Mouse (Mus musculus) embryonic facial prominence, embryonic 14.5 days (tissue): ENCODE measurements around the gene Hipk1. TPM values are rescaled to one million over a fixed set of nuclear protein-coding genes. Genes with fewer than 3 reads are reported as not detected.
A peak's percentile ranks its signal among the peaks of the same experiment; 100 is the strongest.
"Not testable (repeated sequence)": the region's sequence is repeated elsewhere in the genome, so short reads cannot be mapped to it uniquely, and the experiment has no call there.

Source experiments
- ATAC-seq: fragments of 200-750 bp; cut with Nextera tagmentation; 2 replicates; pipeline ENCODE4 v1.8.0; 2017; ENCODE audit warnings: low read depth, moderate number of reproducible peaks, moderate TSS enrichment
- DNase-seq: peaks from one replicate; pipeline ENCODE4 v3.0.0-alpha.2; 2015; ENCODE audit warnings: low spot score
- H3K27ac ChIP-seq: fragments of 300-500 bp; sonication (generic); replicated peaks from 2 replicates; pipeline ENCODE4 v1.5.1; 2014; ENCODE audit warnings: low read depth, mild to moderate bottlenecking, low read length, moderate library complexity
- H3K27me3 ChIP-seq: fragments of 300-500 bp; sonication (generic); replicated peaks from 2 replicates; pipeline ENCODE4 v1.6.1; 2014; ENCODE audit warnings: low read length; ENCODE audit not compliant: control insufficient read depth, insufficient read depth
- H3K36me3 ChIP-seq: fragments of 300-500 bp; sonication (generic); 2 replicates; pipeline ENCODE4 v1.6.1; 2014; ENCODE audit warnings: low read length, mixed read lengths; ENCODE audit not compliant: control insufficient read depth, insufficient read depth
- H3K4me1 ChIP-seq: fragments of 300-500 bp; sonication (generic); 2 replicates; pipeline ENCODE4 v1.6.1; 2014; ENCODE audit warnings: antibody characterized with exemption, low read length; ENCODE audit not compliant: control insufficient read depth, insufficient read depth
- H3K4me2 ChIP-seq: fragments of 300-500 bp; sonication (generic); 2 replicates; pipeline ENCODE4 v1.6.1; 2014; ENCODE audit warnings: low read depth, mild to moderate bottlenecking, low read length, moderate library complexity, mixed read lengths
- H3K4me3 ChIP-seq: fragments of 300-500 bp; sonication (generic); 2 replicates; pipeline ENCODE4 v1.5.1; 2014; ENCODE audit warnings: low read depth, mild to moderate bottlenecking, low read length
- H3K9ac ChIP-seq: fragments of 300-500 bp; sonication (generic); 2 replicates; pipeline ENCODE4 v1.6.1; 2014; ENCODE audit warnings: low read depth, mild to moderate bottlenecking, low read length, moderate library complexity, mixed read lengths
- H3K9me3 ChIP-seq: fragments of 300-500 bp; sonication (generic); 2 replicates; pipeline ENCODE4 v1.6.1; 2016; ENCODE audit warnings: low read length; ENCODE audit not compliant: control insufficient read depth
- WGBS: fragments of 180-500 bp; shearing (Covaris S2); extraction: QIAGEN DNeasy Blood & Tissue Kit; methylation state at CpG from one replicate; pipeline ENCODE4 v1.1.7; 2014; 5-methylcytosine and 5-hydroxymethylcytosine counted together
- polyA plus RNA-seq: library from polyadenylated mRNA; unstranded; fragments of >200 nt; fragmentation: Nextera tagmentation; extraction: Ambion mirVana; gene quantifications from 2 replicates; pipeline ENCODE4 v1.2.1, GENCODE M21; 2014

Gene Hipk1
- polyA plus RNA-seq, 1 experiment from 2014 or later: 17.3 TPM

DNA sequence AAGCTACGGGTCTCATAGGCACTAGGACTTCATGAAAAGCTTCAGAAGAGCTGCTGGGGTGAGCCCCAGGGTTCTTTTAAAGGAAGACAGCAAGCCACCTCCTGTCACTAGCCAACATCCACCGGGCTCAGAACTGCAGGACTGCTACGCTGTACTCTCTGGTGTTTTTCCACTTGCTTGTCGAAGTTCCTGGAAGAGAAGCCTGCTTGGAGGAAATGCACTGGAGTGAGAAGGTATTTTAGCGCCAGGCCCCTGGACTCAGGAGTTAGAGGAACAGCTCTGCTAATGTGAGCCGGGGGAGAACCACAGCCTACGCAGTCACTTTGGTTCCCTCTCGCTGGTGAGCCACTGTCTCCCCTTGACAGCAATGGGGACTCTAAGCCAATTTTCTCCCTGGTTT lies 11.5 kb upstream of the Hipk1 start:
- Histone ChIP-seq H3K9me3 (no peaks in the 10 kb centered on the region), H3K4me2 (no peak overlapping the region), H3K4me1 (no peaks in the 10 kb centered on the region), H3K27me3 (no peaks in the 10 kb centered on the region), H3K4me3 (no peak overlapping the region), H3K27ac (no peak overlapping the region), H3K36me3 (peaks cover 39% of the 10 kb centered on the region), H3K9ac (no peak overlapping the region)
- 82% methylated on average over 8 of the region's 8 CpGs for WGBS
- no peak for ATAC-seq
- no peak for DNase-seq

DNA sequence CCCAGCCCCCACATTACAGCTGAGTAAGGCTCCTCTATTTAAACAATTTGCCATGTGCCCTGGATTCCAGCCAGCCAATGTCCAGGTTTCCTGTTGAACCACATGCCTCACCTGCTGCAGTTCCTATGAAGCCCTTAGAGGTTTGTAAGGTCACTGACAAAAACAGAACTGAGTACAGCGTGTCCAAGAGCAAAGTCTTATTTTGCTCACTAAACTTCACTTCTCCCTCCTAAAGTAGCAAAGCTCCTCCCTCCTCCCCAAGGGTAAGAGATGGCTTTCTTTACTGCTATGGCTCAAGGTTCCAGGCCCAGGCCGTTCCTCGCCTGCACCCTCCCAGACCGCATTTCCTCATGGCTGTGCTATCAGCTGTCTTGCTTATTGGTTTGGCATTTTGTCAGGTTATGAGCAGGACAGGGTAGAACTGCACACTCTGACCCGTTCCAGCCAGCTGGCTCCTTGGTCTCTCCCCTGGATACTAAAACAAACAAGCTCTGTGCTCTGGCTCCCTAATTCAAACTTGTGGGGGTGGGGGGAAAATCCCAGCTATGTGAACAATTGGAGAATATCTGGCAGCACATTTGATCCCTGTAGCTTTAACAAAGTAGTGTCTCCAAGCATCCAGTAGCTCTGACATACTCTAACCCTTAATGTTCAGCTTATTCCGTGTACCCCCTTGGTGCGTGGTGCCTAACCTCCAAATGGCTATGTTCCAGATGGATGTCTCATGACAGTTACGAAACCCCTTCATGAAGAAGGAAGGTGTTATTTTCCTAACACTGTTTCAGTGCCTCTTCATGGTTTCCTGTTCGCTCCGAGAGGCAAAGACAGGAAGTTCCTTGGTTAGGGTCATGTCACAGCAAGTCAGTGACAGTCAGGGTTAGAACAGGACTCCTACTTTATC lies 10.5 kb upstream of the Hipk1 start:
- DNase-seq (peak; percentile 27), ATAC-seq (0 out of 2 replicates have a peak, but pooled peaks have one; percentile 47)
- WGBS: 63% methylated on average over 10 of the region's 10 CpGs
- Histone ChIP-seq H3K9ac (no peak overlapping the region), H3K4me3 (no peak overlapping the region), H3K27ac (peak overlapping the region; percentile 22), H3K4me2 (no peak overlapping the region), H3K9me3 (no peaks in the 10 kb centered on the region), H3K36me3 (peaks cover 34% of the 10 kb centered on the region), H3K4me1 (no peaks in the 10 kb centered on the region), H3K27me3 (no peaks in the 10 kb centered on the region)

DNA sequence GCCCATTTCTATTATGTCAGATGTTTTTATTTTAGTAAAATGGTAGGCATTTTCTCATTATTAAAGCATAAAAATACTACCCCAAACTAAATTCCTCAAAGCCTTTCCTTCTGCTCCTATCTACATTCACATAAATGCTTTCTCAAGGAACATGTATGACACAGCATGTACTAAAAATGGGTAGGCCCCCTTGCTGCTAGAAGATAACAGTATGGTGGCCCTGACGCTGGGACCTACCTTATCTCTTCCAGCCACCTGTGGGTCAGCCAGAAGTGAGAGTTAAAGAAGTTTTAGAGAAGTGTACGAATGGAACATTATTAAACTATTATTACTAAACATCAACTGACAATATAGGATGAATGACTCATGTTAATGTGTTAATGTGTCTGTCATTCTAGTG lies 8.1 kb upstream of the Hipk1 start:
- Histone ChIP-seq H3K9me3 (no peaks in the 10 kb centered on the region), H3K27ac (no peak overlapping the region), H3K4me3 (no peak overlapping the region), H3K36me3 (peaks cover 18% of the 10 kb centered on the region), H3K9ac (no peak overlapping the region), H3K27me3 (no peaks in the 10 kb centered on the region), H3K4me2 (no peak overlapping the region), H3K4me1 (no peaks in the 10 kb centered on the region)
- no peak for ATAC-seq
- DNase-seq: no peak
- 85% methylated on average over 2 of the region's 2 CpGs for WGBS

- H3K4me3 ChIP-seq: no peak overlapping the region
- H3K27me3 ChIP-seq: no peaks in the 10 kb centered on the region
- H3K4me2 ChIP-seq: no peak overlapping the region
- H3K27ac ChIP-seq: no peak overlapping the region
- no peaks in the 10 kb centered on the region for H3K9me3 ChIP-seq
- DNase-seq (no peak), ATAC-seq (no peak)
- H3K4me1 ChIP-seq: no peaks in the 10 kb centered on the region
- no peak overlapping the region for H3K9ac ChIP-seq
- 56% methylated on average over 2 of the region's 2 CpGs for WGBS
- no peaks in the 10 kb centered on the region for H3K36me3 ChIP-seq
Observed at GRCm38 (mm10) chr3:103796389-103796788, 5.0 kb upstream of the Hipk1 start.

- no peaks in the 10 kb centered on the region for H3K27me3 ChIP-seq
- ATAC-seq (no peak), DNase-seq (no peak)
- WGBS: 58% methylated on average over 1 of the region's 1 CpGs
- H3K4me3 ChIP-seq: no peak overlapping the region
- no peaks in the 10 kb centered on the region for H3K9me3 ChIP-seq
- no peak overlapping the region for H3K27ac ChIP-seq
- no peaks in the 10 kb centered on the region for H3K36me3 ChIP-seq
- H3K9ac ChIP-seq: no peak overlapping the region
- peaks cover 8% of the 10 kb centered on the region; the same call in 1 of the 2 replicates for H3K4me1 ChIP-seq
- H3K4me2 ChIP-seq: no peak overlapping the region
Observed at GRCm38 (mm10) chr3:103792566-103792965, 1.2 kb upstream of the Hipk1 start.

DNA sequence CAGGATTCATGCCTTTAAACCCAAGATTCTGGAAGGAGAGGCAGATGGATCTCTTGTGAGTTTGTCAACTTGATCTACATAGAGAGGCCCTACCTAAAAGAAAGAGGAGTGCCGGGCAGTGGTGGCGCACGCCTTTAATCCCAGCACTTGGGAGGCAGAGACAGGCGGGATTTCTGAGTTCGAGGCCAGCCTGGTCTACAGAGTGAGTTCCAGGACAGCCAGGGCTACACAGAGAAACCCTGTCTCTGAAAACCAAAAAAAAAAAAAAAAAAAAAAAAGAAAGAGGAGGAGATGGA lies 696 bp upstream of the Hipk1 start:
- not testable (repeated sequence) for DNase-seq, H3K9me3 ChIP-seq, H3K36me3 ChIP-seq, H3K9ac ChIP-seq, H3K27me3 ChIP-seq, ATAC-seq, H3K4me1 ChIP-seq, H3K27ac ChIP-seq
- WGBS: 75% methylated on average over 5 of the region's 5 CpGs
- Histone ChIP-seq H3K4me2 (peak overlapping the region; percentile 92; the same call in 1 of the 2 replicates), H3K4me3 (0 out of 2 replicates have a peak overlapping the region, but pooled peaks have one; percentile 95)

DNA sequence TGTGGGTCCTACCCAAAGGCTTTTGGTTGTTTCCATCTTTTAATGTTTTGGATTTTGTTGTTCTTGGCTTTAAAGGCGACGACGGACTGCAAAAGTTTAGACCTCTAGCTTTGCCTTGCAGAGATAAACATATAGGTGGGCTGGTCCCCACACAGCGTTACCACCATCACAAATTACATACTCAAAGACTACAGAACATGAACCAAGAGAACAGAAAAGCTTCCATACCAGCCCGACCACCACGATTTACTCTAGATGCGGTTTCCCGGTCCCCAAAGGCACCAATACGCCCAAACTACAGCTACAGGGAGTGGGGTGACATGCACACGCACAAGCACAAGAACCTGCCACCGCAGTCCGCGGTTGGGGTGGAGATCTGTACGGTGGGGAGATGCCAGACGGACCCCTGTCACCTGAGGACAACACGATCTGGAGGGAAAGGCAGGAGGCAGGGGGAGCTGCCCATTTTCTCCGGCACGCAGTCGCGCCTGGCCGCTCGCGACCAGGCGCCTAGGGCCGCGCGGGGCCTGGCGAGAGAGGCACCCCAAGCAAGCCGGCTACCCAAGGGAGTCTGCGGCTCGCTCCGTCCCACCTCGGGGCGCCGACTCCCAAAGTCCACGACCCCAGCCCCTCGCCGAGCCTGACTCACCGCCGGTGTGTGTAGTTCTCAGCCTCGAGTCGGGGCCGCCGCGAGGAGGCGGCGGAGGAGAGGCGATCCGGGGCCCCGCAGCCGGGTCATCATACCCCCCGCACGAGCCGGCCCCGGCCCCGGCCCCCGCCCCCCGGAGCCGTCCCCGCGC lies 817 bp downstream of the Hipk1 start:
- ATAC-seq (peak; percentile 78), DNase-seq (peak; percentile 13)
- WGBS: under 1% methylated on average over 27 of the region's 61 CpGs
- H3K27me3 ChIP-seq: no peaks in the 10 kb centered on the region
- peak overlapping the region; percentile 92 for H3K4me2 ChIP-seq
- peak overlapping the region; percentile 88 for H3K27ac ChIP-seq
- peak overlapping the region; percentile 96 for H3K9ac ChIP-seq
- no peaks in the 10 kb centered on the region for H3K9me3 ChIP-seq
- H3K36me3 ChIP-seq: no peaks in the 10 kb centered on the region
- H3K4me1 ChIP-seq: peaks cover 8% of the 10 kb centered on the region; the same call in 1 of the 2 replicates
- peak overlapping the region; percentile 95 for H3K4me3 ChIP-seq

GRCm38 (mm10) chr3:103789891-103790345 lies 1.4 kb downstream of the Hipk1 start:
- Histone ChIP-seq H3K4me3 (peak overlapping the region; percentile 95), H3K4me2 (peak overlapping the region; percentile 92), H3K4me1 (peaks cover 8% of the 10 kb centered on the region; the same call in 1 of the 2 replicates), H3K9ac (peak overlapping the region; percentile 96), H3K27me3 (no peaks in the 10 kb centered on the region), H3K9me3 (no peaks in the 10 kb centered on the region), H3K36me3 (no peaks in the 10 kb centered on the region), H3K27ac (peak overlapping the region; percentile 88)
- WGBS: 2% methylated on average over 14 of the region's 14 CpGs
- ATAC-seq: no peak
- peak; percentile 54 for DNase-seq
